ENCODE assay signal across 8 mouse cellular contexts in the genomic region with DNA sequence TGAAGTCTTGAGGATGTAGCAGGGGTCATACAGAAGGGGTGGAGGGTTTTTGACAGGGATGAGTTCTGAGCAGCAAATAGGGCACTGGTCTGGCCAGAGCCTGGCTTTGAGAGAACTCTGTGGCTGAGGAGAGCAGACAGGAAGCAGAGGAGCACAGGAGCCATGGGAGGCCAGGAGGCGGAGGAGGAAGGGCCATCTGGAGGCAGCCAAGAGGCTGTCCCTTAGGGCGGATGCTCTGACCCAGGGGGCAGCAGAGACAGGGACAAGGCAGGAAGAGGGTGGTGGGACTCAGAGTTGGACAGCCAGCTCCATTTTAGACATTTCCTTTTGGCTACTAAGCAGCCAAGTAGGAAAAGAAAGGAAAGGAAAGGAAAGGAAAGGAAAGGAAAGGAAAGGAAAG. TPM values are rescaled to one million over a fixed set of nuclear protein-coding genes. Genes with fewer than 3 reads are reported as not detected.
DNase-seq lines count a peak whose midpoint lies in the region; ATAC-seq and TF ChIP-seq lines count a peak whose summit lies in the region.
"Had no signal": no experiment of that assay in that cellular context is flagged by ENCODE, and none has a peak within 500 bp of the region (broad histone marks: within the 10 kb centered on the region; RNA-seq: fewer than 3 reads in every experiment).

No protein-coding gene starts in this region.

- H3K4me1 ChIP-seq in testis, adult 2 months (ENCODE audit: control insufficient read depth, insufficient read depth, low read length), result peaks cover 6% of the 10 kb centered on the region
- H3K4me1 ChIP-seq in kidney, embryonic 14.5 days (ENCODE audit: control insufficient read depth, insufficient read depth, low read length), result peaks cover 38% of the 10 kb centered on the region

- no peak for DNase-seq in testis, postnatal 14 days (ENCODE audit: low spot score)
- DNase-seq in heart, adult 8-10 months (ENCODE audit: low spot score), result peak; percentile 72
- peak; percentile 58 for DNase-seq in lung, postnatal 14 days
- no peak for DNase-seq in urinary bladder, postnatal 10 days (ENCODE audit: low spot score)
- no peak for DNase-seq in right cerebral cortex, adult 18-20 months

- TF ChIP-seq CTCF in testis, adult 2 months (IDR thresholded peaks at IDR 0.05; ENCODE audit: control insufficient read depth, insufficient read depth, insufficient replicate concordance, low read depth, low read length), result no peak

- H3K27me3 ChIP-seq in testis, adult 2 months (ENCODE audit: control insufficient read depth, insufficient read depth, low read length), result no peaks in the 10 kb centered on the region
- no peaks in the 10 kb centered on the region for H3K27me3 ChIP-seq in kidney, embryonic 14.5 days (ENCODE audit: control insufficient read depth, insufficient read depth, low read length)
- H3K27me3 ChIP-seq: limb, embryonic 13.5 days had no signal

- no peak overlapping the region for H3K9ac ChIP-seq in kidney, embryonic 14.5 days (ENCODE audit: low read depth, low read length)
- H3K9ac ChIP-seq: limb, embryonic 13.5 days had no signal

- H3K9me3 ChIP-seq in kidney, embryonic 14.5 days (ENCODE audit: control insufficient read depth, low read length), result no peaks in the 10 kb centered on the region
- H3K9me3 ChIP-seq: limb, embryonic 13.5 days had no signal

- no peak overlapping the region for H3K4me3 ChIP-seq in testis, adult 2 months (ENCODE audit: control insufficient read depth, low read depth, low read length)
- no peak overlapping the region for H3K4me3 ChIP-seq in kidney, embryonic 14.5 days (ENCODE audit: low read length)
- H3K4me3 ChIP-seq: limb, embryonic 13.5 days had no signal

- no peaks in the 10 kb centered on the region; the same call in 1 of the 2 replicates for H3K36me3 ChIP-seq in testis, adult 2 months (ENCODE audit: control insufficient read depth, insufficient read depth, low read length)
- H3K36me3 ChIP-seq in kidney, embryonic 14.5 days (ENCODE audit: control insufficient read depth, insufficient read depth, low read length), result peaks cover 31% of the 10 kb centered on the region

- no peak for TF ChIP-seq POLR2A in testis, adult 2 months (IDR thresholded peaks at IDR 0.05; ENCODE audit: control insufficient read depth, low read depth, low read length)

- 33% methylated on average over 2 of the region's 2 CpGs for WGBS in kidney, embryonic 14.5 days

- ATAC-seq in kidney, embryonic 14.5 days (ENCODE audit: low FRiP score, low TSS enrichment), result no peak

- no peak overlapping the region for H3K4me2 ChIP-seq in kidney, embryonic 14.5 days (replicated peaks; ENCODE audit: low read depth, low read length)
- H3K4me2 ChIP-seq: limb, embryonic 13.5 days had no signal

- peak overlapping the region; percentile 50; the same call in 1 of the 2 replicates for H3K27ac ChIP-seq in testis, adult 2 months (ENCODE audit: control insufficient read depth, insufficient read depth, low read depth, low read length)
- peak overlapping the region; percentile 53; the same call in 1 of the 2 replicates for H3K27ac ChIP-seq in kidney, embryonic 14.5 days (ENCODE audit: low read depth, low read length)
- H3K27ac ChIP-seq: limb, embryonic 13.5 days had no signal

RNA-seq across cellular contexts. Expression of a gene that starts 3.6 kb away (rescaled TPM):
- 57.5 and 64.0 TPM in 2 replicates for polyA plus RNA-seq in testis, adult 2 months (2012; rRNA removed)
- 10 to 100 TPM; 71.0 to 88.7 (median 82.7) TPM for total RNA-seq in heart, adult 8-10 months (2022)
- polyA plus RNA-seq in kidney, embryonic 14.5 days (2014; fragmentation: Nextera tagmentation; extraction: Ambion mirVana), result 107 and 108 TPM in 2 replicates

RNA-seq across cellular contexts. Expression of a gene that starts 8.8 kb away (rescaled TPM):
- 44.8 and 47.1 TPM in 2 replicates for polyA plus RNA-seq in testis, adult 2 months (2012; rRNA removed)
- 10 to 100 TPM; 16.9 to 21.1 (median 17.9) TPM for total RNA-seq in heart, adult 8-10 months (2022)
- 89.5 and 104 TPM in 2 replicates for polyA plus RNA-seq in kidney, embryonic 14.5 days (2014; fragmentation: Nextera tagmentation; extraction: Ambion mirVana)

RNA-seq across cellular contexts. Expression of a gene that starts 9.1 kb away (rescaled TPM):
- polyA plus RNA-seq in testis, adult 2 months (2012; rRNA removed), result 9.8 and 10.4 TPM in 2 replicates
- total RNA-seq in heart, adult 8-10 months (2022), result under 1 TPM in 1 of 4 experiments, not detected in 3; 0.16 TPM
- polyA plus RNA-seq in kidney, embryonic 14.5 days (2014; fragmentation: Nextera tagmentation; extraction: Ambion mirVana), result 0.49 and 1.0 TPM in 2 replicates

RNA-seq across cellular contexts. Expression of a gene that starts 12.8 kb away (rescaled TPM):
- polyA plus RNA-seq in testis, adult 2 months (2012; rRNA removed), result 5.9 and 7.0 TPM in 2 replicates
- total RNA-seq in heart, adult 8-10 months (2022), result 1 to 10 TPM; 4.7 to 6.9 (median 5.3) TPM
- 16.4 and 16.8 TPM in 2 replicates for polyA plus RNA-seq in kidney, embryonic 14.5 days (2014; fragmentation: Nextera tagmentation; extraction: Ambion mirVana)

RNA-seq across cellular contexts. Expression of a gene that starts 36.2 kb away (rescaled TPM):
- 443 and 501 TPM in 2 replicates for polyA plus RNA-seq in testis, adult 2 months (2012; rRNA removed)
- under 1 TPM in 2 of 4 experiments, not detected in 2; 0.16 to 0.23 TPM for total RNA-seq in heart, adult 8-10 months (2022)
- polyA plus RNA-seq in kidney, embryonic 14.5 days (2014; fragmentation: Nextera tagmentation; extraction: Ambion mirVana), result 16.8 and 25.8 TPM in 2 replicates

Comparison
In these comparisons a context has a peak if more than half of its experiments do, and no peak if none do; other contexts are left out.
1. DNase-seq: peak in heart, adult 8-10 months (single experiment) and lung, postnatal 14 days (single experiment); none in testis, postnatal 14 days (single experiment), urinary bladder, postnatal 10 days (single experiment) and right cerebral cortex, adult 18-20 months (single experiment).